Mouse (Mus musculus): ENCODE results near the gene Ikzf1.
A peak's percentile ranks its signal among the peaks of the same experiment; 100 is the strongest.

DNA sequence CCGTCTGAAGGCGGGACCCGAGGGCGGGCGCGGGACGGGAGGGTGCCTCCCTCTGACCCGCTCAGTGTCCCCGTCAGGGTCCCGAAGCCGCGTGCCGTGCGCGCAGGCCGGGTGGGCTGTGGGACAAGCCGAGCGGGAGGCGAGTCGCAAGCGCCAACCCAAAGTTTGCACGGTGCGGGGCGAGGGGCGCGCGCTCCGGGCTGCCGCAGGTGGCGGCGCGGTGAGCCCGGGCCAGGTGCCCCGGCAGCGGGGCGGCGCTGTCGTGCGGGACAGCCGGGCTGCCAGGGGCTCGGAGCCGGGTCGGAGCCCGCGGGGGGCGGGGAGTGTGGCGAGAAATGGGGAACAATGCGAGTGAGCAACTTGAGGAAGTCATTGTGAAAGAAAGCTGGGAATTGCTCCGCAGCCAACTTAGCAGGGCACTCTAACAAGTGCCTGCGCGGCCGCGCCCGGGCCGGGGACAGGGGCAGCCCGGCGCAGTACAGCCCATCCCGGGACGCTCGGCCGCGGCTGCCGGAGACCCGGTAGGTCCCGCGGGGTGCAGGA, 1.1 kb downstream of the Ikzf1 start:
- TF ChIP-seq CTCF (IDR thresholded peaks at IDR 0.05; ENCODE audit: borderline replicate concordance, control insufficient read depth, extremely low read depth, insufficient read depth, low read length, poor library complexity) (peak; percentile 72), POLR2A (IDR thresholded peaks at IDR 0.05; ENCODE audit: control insufficient read depth, extremely low read depth, insufficient read depth, low read length, poor library complexity) (peak; percentile 54)
